Mouse (Mus musculus): ENCODE data around the gene Btg4. TPM values are rescaled to one million over a fixed set of nuclear protein-coding genes. Genes with fewer than 3 reads are reported as not detected.

Gene Btg4
- total RNA-seq, 1 experiment, result not detected

DNA sequence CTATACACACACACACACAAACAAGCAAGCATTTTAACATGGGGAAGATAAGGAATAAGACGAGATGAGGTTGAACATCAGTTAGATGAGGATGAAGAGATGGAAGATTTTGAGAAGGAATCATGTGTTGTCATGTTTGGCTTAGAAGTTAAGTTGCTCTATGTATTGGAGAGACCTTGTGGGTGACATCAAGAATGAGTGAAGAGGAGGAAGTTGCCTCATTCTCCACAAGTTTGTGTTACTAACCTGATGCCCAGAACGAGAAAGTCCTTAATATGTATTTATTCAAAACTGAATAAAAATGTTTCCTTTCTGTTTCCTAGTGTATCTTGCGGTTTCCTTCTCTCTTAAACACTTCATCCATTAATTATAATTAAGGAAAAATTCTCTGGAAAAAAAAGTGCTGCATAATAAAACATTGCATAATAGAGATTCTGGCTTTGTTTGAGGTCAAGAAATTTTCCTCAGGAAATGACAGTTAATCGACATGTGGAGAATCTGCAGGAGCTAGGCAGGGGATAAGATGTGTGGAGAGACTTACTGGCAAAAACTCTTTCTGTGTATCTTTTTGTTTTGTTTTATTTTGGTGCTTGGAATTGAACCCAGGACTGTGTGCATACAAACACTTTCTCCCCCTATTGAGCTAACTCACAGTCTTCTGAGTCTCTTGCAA is 39.4 kb upstream of the Btg4 start:
- Histone ChIP-seq H3K4me3 (ENCODE audit: insufficient read depth in 1 of 2, low read depth in 1 of 2, low read length in 2 of 2, poor library complexity in 1 of 2, severe bottlenecking in 1 of 2) (no peak overlapping the region), H3K4me1 (ENCODE audit: control insufficient read depth in 2 of 2, insufficient read depth in 2 of 2, low read length in 2 of 2, poor library complexity in 1 of 2) (no peaks in the 10 kb centered on the region), H3K27ac (ENCODE audit: insufficient read depth, low read depth, low read length, poor library complexity, severe bottlenecking) (no peak overlapping the region), H3K9ac (ENCODE audit: insufficient read depth, low read depth, low read length, poor library complexity, severe bottlenecking) (no peak overlapping the region), H3K9me3 (ENCODE audit: control insufficient read depth, insufficient read depth, low read depth, low read length) (no peaks in the 10 kb centered on the region), H3K36me3 (ENCODE audit: control insufficient read depth, insufficient read depth, low read length, poor library complexity, severe bottlenecking) (no peaks in the 10 kb centered on the region)
- in situ Hi-C loops (cut with MboI; ENCODE audit: low sequenced_read_pairs in 2 of 2, unreplicated experiment in 2 of 2), result no loop called here
- no peak for DNase-seq (ENCODE audit: low read depth, low spot score)
- TF ChIP-seq CHD2 (IDR thresholded peaks at IDR 0.05; ENCODE audit: low read depth, low read length) (no peak), ZC3H11A (IDR thresholded peaks at IDR 0.05; ENCODE audit: borderline replicate concordance, low read depth, low read length) (no peak), HCFC1 (IDR thresholded peaks at IDR 0.05; ENCODE audit: borderline replicate concordance, insufficient read depth, low read length) (no peak), MAFK (IDR thresholded peaks at IDR 0.05; ENCODE audit: insufficient read depth, low read depth, low read length) (no peak), ZNF384 (IDR thresholded peaks at IDR 0.05; ENCODE audit: low read depth, low read length) (no peak)

DNA sequence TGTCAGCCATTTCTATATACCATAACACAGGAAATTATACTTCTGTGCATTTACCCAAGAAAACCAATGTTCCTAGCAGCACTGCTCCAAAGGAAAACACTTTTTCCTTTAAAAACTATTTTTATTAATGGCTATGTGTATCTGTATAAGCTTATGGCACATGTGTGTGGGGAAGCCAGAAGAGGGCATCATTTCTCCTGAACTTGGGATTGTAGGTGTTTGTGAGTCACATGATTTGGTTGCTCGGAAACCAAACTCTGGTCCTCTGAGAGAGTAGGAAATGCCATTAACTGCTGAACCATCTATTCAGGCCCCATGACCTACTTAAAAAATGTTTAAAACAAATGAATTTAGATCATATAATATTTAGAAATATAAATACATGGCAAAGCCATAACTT is 33.7 kb upstream of the Btg4 start:
- Histone ChIP-seq H3K27ac (ENCODE audit: insufficient read depth, low read depth, low read length, poor library complexity, severe bottlenecking) (no peak overlapping the region), H3K9me3 (ENCODE audit: control insufficient read depth, insufficient read depth, low read depth, low read length) (no peaks in the 10 kb centered on the region), H3K9ac (ENCODE audit: insufficient read depth, low read depth, low read length, poor library complexity, severe bottlenecking) (no peak overlapping the region), H3K4me1 (ENCODE audit: control insufficient read depth in 2 of 2, insufficient read depth in 2 of 2, low read length in 2 of 2, poor library complexity in 1 of 2) (no peaks in the 10 kb centered on the region), H3K36me3 (ENCODE audit: control insufficient read depth, insufficient read depth, low read length, poor library complexity, severe bottlenecking) (no peaks in the 10 kb centered on the region), H3K4me3 (ENCODE audit: insufficient read depth in 1 of 2, low read depth in 1 of 2, low read length in 2 of 2, poor library complexity in 1 of 2, severe bottlenecking in 1 of 2) (no peak overlapping the region)
- no peak for DNase-seq (ENCODE audit: low read depth, low spot score)
- in situ Hi-C loops (cut with MboI; ENCODE audit: low sequenced_read_pairs in 2 of 2, unreplicated experiment in 2 of 2), result no loop called here
- TF ChIP-seq HCFC1 (IDR thresholded peaks at IDR 0.05; ENCODE audit: borderline replicate concordance, insufficient read depth, low read length), result no peak
- no peak for TF ChIP-seq MAFK (IDR thresholded peaks at IDR 0.05; ENCODE audit: insufficient read depth, low read depth, low read length)
- TF ChIP-seq CHD2 (IDR thresholded peaks at IDR 0.05; ENCODE audit: low read depth, low read length), result no peak
- no peak for TF ChIP-seq ZNF384 (IDR thresholded peaks at IDR 0.05; ENCODE audit: low read depth, low read length)
- TF ChIP-seq ZC3H11A (IDR thresholded peaks at IDR 0.05; ENCODE audit: borderline replicate concordance, low read depth, low read length), result no peak

- Histone ChIP-seq H3K4me3 (ENCODE audit: insufficient read depth in 1 of 2, low read depth in 1 of 2, low read length in 2 of 2, poor library complexity in 1 of 2, severe bottlenecking in 1 of 2) (no peak overlapping the region), H3K9me3 (ENCODE audit: control insufficient read depth, insufficient read depth, low read depth, low read length) (no peaks in the 10 kb centered on the region), H3K4me1 (ENCODE audit: control insufficient read depth in 2 of 2, insufficient read depth in 2 of 2, low read length in 2 of 2, poor library complexity in 1 of 2) (no peaks in the 10 kb centered on the region), H3K9ac (ENCODE audit: insufficient read depth, low read depth, low read length, poor library complexity, severe bottlenecking) (no peak overlapping the region), H3K36me3 (ENCODE audit: control insufficient read depth, insufficient read depth, low read length, poor library complexity, severe bottlenecking) (no peaks in the 10 kb centered on the region), H3K27ac (ENCODE audit: insufficient read depth, low read depth, low read length, poor library complexity, severe bottlenecking) (no peak overlapping the region)
- TF ChIP-seq ZC3H11A (IDR thresholded peaks at IDR 0.05; ENCODE audit: borderline replicate concordance, low read depth, low read length) (no peak), ZNF384 (IDR thresholded peaks at IDR 0.05; ENCODE audit: low read depth, low read length) (no peak), MAFK (IDR thresholded peaks at IDR 0.05; ENCODE audit: insufficient read depth, low read depth, low read length) (no peak), CHD2 (IDR thresholded peaks at IDR 0.05; ENCODE audit: low read depth, low read length) (no peak), HCFC1 (IDR thresholded peaks at IDR 0.05; ENCODE audit: borderline replicate concordance, insufficient read depth, low read length) (no peak)
- no peak for DNase-seq (ENCODE audit: low read depth, low spot score)
- in situ Hi-C loops (cut with MboI; ENCODE audit: low sequenced_read_pairs in 2 of 2, unreplicated experiment in 2 of 2), result no loop called here
Measured at GRCm38 (mm10) chr9:51030147-51030546, 30.6 kb upstream of the Btg4 start.

- H3K9me3 ChIP-seq (ENCODE audit: control insufficient read depth, insufficient read depth, low read depth, low read length), result no peaks in the 10 kb centered on the region
- in situ Hi-C loops (cut with MboI; ENCODE audit: low sequenced_read_pairs in 2 of 2, unreplicated experiment in 2 of 2), result no loop called here
- TF ChIP-seq ZNF384 (IDR thresholded peaks at IDR 0.05; ENCODE audit: low read depth, low read length), result no peak
- TF ChIP-seq ZC3H11A (IDR thresholded peaks at IDR 0.05; ENCODE audit: borderline replicate concordance, low read depth, low read length), result no peak
- no peak for TF ChIP-seq HCFC1 (IDR thresholded peaks at IDR 0.05; ENCODE audit: borderline replicate concordance, insufficient read depth, low read length)
- no peak for TF ChIP-seq MAFK (IDR thresholded peaks at IDR 0.05; ENCODE audit: insufficient read depth, low read depth, low read length)
- no peak for TF ChIP-seq CHD2 (IDR thresholded peaks at IDR 0.05; ENCODE audit: low read depth, low read length)
Measured at GRCm38 (mm10) chr9:51031603-51032002, 29.1 kb upstream of the Btg4 start.

More at GRCm38 (mm10) chr9:51031603-51032002, 29.1 kb upstream of the Btg4 start:
- DNase-seq (ENCODE audit: low read depth, low spot score), result no peak
- no peak overlapping the region for H3K4me3 ChIP-seq (ENCODE audit: insufficient read depth in 1 of 2, low read depth in 1 of 2, low read length in 2 of 2, poor library complexity in 1 of 2, severe bottlenecking in 1 of 2)
- no peaks in the 10 kb centered on the region for H3K36me3 ChIP-seq (ENCODE audit: control insufficient read depth, insufficient read depth, low read length, poor library complexity, severe bottlenecking)
- no peak overlapping the region for H3K9ac ChIP-seq (ENCODE audit: insufficient read depth, low read depth, low read length, poor library complexity, severe bottlenecking)
- no peak overlapping the region for H3K27ac ChIP-seq (ENCODE audit: insufficient read depth, low read depth, low read length, poor library complexity, severe bottlenecking)
- H3K4me1 ChIP-seq (ENCODE audit: control insufficient read depth in 2 of 2, insufficient read depth in 2 of 2, low read length in 2 of 2, poor library complexity in 1 of 2), result no peaks in the 10 kb centered on the region
